Mouse (Mus musculus) adrenal gland, postnatal 4 days (tissue): ENCODE data around the gene Cwc22. TPM values are rescaled to one million over a fixed set of nuclear protein-coding genes. Genes with fewer than 3 reads are reported as not detected.
"Not testable (repeated sequence)": the region's sequence is repeated elsewhere in the genome, so short reads cannot be mapped to it uniquely, and the experiment has no call there.

Experiments used
- DNase-seq, 2 experiments: peaks; one replicate each; pipeline ENCODE4 v3.0.0; 2021 to 2022; ENCODE audit warnings: low spot score in 2 of 2, mixed read lengths in 2 of 2
- total RNA-seq, 2 experiments: library from RNA; stranded (reverse); gene quantifications; 2 replicates each; pipeline ENCODE4 v1.2.3; 2021

The Cwc22 gene
- total RNA-seq, 2 experiments from 2014 or later, result 41.1 TPM

DNA sequence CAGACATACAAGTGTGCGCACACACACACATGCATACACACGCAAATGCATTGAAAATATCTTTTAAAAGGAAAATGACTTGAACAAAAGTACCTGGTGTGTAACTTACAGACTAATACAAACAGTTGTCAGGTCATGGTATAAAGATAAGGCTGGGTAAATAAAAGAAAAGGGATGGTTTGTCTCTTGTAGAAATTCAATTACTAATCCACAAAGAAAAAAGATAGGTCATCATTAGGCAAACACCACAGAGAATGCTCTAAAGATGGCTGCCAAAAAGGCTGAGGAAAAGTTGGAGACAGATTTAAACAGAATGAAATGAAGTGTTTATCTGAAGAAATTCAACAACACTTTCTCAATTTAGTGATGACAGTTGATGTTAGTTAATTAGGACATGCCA lies 47.7 kb downstream of the Cwc22 start:
- no peak for DNase-seq

DNA sequence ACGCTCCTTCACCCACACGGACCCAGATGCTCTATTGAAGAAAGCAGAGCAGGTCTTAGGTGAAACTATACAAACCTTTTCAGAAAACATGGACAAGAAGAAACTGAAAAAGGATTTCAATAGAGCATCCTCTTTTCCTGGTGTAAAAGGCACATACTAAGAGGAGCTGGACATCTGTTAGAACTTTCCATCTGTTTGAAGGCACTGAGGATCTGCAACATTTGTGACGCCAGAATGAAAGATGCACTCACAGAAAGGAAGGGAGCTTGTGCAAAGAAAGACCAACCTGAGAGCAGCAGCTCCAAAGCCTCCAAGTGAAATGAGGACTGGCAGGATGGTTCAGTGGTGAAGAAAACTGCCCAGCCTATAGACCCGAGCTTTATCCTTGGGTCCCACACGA lies 48.2 kb downstream of the Cwc22 start:
- no peak for DNase-seq

DNA sequence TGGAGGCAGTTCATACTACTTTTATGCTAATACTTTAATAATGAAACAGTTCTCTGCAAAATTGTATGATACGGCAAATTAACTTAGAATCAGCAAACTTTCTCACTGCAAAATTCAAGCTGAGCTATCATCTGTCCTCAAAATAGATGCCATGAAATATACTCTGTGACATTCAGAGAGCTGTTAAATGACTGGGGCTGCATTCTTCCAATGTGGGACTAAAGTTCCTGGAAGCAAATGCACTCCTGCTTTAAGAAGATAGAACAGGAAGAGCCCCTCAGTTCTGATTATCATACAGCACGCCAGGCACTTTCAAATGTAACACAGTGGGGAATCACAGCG lies 48.6 kb downstream of the Cwc22 start:
- no peak for DNase-seq

DNA sequence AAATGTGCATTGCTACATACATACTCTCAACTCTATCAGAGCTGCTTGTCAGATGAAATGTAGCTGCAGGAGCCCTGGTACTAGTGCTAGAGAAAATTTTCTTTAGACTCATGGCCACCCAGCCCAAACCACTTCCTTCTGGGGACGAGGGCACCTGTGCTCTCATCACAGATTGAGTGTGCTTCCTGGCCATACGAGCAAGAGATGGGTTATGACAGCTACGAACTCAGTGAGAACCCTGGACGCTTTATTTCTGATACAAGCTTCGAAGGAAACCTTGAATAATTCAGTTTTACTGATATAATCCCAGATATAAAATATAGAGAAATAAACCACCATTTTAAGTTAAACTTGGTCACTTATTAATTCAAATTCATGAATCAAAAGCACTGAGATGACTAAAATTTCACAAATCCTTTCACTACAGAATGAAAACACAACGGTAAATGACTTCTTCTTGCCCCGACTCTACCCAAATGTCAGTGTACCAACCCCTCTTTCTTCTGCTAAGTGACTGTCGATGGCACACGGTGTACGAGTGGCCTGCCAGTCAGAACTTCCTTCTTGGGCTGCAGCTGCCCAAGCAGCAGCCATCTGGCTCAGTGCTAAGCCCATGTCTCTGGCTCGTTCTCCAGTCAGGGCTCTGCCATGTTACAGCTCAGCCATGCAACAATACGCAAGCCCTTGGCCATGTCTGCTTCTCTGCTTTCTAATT lies 49.2 kb downstream of the Cwc22 start:
- DNase-seq, result no peak

DNA sequence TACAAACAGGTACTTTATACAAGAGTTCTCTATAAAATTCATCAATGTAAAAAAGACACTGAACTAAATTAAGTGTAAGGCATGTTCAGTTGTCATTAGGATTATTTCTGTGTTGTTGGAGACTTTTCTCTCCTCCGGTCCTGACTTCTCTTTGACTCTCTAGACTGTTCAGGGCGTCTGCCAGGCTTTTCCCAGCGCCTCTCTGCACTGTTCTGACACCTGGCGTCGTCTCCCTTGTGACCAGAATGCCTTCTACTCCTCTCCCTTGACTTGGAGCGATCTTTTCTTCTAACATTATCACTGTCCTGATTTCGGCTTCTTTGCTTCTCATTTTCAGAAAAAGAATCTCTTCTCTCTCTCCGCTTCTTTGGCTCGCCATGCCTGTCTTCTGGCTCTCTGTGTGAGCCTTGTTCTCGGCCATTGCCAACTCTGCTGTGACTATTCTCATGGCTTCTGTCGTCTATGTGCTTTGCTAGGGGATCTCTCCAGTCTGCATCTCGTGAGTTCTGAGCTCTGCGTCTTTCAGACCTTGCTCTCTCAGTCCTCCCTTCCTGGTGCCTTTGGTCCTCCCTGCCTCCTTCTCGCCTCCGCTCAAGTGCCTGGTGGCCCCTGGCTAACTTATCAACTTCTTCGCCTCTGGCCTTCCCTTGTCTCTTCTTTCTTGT lies 50.1 kb downstream of the Cwc22 start:
- not testable (repeated sequence) for DNase-seq

DNA sequence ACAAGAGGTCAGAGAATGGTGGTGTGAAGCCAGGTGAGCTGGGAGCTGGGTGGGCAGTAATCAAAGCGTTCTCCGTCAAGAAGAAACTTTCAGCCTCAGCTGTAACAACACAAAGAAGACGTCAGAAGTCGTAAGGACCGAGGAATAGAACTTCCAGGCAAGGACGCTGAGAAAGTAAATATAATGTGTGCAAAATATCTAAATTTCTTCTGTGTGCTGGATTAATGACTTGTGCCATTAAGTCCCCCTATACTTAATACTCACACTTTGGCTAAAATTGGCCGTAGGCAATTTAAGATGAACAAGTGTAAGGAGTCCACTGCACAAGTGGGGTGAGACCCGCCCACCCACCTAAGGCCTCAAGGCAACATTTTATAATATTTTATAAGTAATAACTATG lies 51.3 kb downstream of the Cwc22 start:
- DNase-seq, result no peak

DNA sequence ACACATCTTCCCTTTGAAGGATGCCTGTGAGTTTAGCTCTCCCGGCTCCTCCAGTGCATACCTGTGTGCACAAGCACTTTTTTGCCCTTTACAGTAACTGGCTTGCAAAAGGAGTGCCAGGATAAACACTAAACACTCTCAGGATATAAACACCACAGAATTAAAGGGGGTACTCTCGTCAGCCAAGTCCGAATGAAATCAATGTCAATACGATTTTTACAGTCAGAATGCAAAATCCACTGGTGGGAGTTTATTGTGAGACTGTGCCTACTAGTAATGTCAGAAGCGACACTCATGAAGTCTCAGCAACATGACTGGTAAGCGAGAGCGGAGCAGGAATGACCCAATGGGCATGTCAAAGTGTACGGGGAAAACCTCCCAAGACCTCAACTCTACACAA lies 52.7 kb downstream of the Cwc22 start:
- no peak for DNase-seq

DNA sequence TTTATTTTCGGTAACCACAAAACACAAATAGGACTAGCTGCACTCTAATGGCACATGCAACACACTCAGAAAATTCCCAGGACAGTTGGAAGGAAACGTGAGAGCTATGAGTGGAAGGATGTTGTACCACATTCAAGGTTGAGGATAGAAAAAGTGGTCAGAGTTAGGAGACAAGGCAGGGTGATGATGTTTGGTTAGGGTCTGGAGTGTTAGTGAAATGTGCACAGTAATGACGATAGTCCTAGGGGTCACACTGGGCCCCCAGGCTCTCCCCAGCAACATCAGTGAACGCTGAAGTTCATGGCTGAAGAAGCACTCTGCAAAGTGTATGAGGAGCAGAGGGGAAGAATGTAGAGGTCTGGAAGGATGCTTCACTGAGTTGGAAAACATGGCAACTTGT lies 53.6 kb downstream of the Cwc22 start:
- no peak for DNase-seq

DNA sequence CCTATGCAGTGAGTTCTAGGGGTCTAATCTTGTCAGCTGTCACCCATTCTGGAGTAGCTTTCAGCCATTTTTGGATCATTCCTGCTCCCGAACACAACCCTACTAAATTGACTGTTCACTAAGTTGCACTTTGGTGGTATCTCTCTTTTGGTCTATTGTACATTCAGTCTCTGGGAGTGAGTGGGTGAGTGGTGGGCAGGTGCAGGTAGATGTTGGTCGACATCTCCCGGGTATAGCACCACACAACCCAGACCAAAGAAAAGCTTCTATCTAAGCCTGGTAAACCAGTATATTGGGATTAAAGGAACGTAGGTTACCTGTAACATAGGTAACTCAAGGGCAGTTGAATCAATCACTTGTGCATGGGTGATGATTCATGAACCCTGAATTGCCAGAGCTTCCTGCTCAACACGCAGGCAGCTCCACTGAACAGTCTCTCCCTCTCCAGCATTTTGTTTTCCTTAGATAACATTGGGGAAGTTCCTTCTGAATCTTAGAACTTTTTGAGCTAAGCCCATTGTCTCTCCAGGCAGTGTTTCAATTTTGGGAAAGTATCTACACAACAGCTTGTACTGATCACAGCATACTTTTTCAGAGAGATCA lies 55.2 kb downstream of the Cwc22 start:
- no peak for DNase-seq

DNA sequence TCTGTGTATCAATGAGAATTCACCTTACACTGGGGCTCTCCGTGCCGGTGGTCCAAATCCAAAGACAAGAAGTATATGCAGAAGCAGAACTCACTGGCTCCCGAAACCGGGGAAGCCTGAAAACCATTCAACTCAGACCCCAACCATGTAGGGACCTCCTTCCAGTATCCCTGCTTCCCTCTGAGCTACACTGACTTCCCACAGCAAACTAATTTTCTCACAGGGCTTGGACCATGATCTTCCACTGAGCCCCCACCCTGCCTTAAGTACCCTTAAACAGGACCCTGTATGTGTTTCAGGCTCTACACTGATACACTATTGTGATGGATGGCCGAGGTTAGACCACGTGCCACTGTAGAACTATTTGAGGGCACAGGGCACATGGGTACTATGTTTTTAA lies 56.2 kb downstream of the Cwc22 start:
- DNase-seq, result no peak

DNA sequence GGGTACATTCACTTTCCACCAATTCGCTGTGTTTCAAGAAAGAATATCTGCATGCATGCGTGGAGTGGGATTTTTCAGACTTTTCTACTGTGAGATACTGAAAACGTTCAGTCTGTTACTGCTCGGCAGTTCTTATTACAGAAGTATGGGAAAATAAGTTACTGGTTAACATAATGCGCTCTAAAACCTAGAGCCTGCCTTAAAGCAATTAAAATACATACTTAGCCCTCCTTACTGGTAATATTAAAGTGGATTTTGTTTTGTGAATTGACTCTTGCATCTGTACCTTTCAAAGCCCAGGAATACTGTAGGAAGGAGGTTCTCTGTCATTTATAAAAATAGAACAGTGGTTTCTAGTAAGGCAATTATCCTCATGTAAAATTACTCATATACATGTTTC lies 56.8 kb downstream of the Cwc22 start:
- DNase-seq, result no peak

DNA sequence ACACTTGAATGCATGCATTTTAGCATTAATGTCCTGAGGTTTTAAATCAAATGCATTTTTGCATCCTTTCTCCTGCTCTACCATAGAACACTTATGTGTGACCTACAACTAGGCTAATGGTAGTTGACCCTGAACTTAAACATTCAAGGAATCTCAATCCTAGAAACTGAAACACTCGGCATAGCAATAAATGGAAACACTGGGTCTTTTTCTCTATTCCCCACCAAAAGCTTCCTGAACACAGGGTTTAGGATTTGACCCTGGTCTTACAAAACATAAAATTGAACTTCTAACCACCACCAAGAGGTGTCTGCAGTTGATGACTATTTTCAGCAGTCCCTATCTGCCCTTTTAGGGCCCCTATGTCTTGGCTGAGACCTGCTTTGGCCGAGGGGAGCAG lies 57.3 kb downstream of the Cwc22 start:
- no peak for DNase-seq

DNA sequence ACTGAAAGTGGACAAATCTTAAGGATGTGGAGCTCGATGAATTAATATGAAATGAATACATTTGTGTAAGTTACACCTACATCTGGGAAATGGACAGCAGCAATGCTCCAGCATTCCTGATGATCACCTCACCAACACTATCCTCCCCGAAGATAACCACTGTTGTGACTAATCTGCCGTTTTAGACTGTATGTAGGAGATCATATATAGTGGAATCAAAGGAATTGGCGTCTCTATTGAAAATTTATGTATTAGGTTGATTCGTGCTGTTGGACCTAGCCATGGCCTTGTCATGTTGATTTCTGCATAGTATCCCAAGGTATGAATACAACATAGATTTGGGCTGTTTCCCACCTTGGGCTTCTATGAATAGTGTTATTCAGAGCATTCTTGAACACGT lies 58.1 kb downstream of the Cwc22 start:
- no peak for DNase-seq

DNA sequence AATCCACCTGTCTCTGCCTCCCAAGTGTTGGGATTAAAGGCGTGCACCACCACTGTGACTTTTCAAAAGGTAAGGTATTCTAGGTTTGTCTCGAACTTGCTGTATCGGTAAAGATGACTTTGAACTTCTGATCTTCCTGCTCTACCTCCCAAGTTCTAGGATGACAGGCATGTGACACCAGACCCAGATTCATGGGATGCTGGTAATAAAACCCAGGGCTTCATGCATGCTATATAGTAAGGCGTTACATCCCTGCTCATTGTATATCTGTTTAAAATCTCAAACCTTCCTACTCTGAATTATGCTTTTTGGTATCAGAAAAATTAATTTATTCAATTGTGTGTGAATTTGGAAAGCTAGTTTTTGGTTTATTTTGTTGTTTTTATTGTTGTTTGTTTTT lies 59.0 kb downstream of the Cwc22 start:
- no peak for DNase-seq

DNA sequence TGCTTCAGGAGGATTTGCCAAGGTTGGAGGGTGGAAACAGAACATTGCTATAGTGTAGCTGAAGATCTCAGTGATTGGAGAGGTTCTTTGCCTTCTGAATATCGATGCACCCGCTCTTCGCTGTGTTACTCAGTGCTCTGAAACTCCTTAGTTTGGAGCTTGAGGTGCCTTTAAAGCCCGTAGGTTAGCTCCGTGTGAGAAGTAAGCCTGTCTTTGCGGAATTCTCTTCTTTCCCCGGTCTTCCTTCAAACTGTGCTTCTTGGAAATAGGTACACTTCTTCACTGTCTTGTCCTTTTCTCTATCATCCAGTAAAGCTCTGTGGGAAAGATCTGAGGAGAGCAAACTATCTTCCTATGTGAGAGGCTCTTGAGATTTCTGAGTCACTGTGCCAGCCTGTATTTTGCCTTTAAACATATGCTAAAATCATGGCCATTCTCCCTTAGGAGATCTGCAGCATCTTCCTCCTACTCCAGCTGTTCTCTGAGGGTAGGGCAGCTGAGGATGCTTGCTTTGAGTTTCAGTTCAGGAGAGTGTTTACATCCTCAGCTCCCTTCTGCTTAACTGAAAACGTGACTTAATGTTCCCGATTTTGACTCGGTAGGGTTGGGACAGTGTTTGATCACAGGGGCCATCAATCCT lies 60.6 kb downstream of the Cwc22 start:
- DNase-seq, result no peak

DNA sequence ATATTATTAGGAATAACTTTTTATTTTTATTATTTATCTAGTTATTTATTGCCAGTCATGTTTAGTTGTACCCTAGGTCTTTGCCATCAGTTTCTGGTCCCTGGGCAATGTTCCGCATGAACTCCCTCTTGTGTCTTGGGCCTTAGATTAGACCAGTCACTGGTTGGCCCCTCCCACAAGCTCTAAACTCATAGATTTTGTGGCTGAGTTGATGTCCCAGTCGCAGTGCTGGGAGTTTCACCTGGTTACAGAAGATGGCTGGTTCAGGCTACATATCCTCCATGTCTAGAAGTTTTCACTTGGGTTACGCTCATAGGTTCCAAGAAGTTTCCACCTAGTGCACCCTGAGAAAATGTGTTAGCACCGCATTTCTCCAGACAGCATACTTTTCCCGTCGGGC lies 61.1 kb downstream of the Cwc22 start:
- no peak for DNase-seq

DNA sequence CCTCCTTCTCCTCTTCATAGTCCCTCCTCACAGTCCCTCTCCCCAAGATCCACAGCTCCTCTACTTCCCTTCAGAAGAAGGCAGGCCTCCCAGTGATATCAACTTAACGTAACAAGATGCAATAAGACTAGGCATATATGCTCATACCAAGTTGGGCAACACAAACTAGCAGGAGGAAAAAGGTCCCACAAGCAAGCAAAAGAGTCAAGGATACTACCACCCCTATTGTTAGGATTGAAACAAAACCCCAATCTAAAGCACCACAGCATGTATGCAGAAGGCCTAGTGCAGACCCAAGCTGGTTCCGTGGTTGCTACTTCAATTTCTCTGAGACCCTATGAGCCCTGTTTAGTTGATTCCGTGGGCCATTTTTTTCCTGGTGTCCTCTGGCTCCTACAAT lies 61.7 kb downstream of the Cwc22 start:
- no peak for DNase-seq

DNA sequence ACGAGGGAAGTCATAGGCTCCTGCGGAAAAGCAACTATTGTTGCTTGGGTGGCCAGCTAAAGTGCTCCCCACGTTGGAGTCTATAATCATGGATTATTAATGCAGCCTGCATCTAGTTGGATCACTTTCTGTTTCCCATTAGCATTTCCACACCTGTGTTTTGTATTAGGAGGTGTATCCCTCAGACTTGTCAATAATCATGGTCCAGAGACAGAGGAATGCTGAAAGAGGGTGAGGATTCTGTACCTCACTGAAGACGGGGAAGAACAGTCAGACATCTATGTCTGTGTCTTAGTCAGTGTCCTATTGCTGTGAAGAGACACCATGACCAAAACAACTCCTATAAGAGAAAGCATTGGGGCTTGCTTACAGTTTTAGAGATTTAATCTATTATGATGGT lies 63.2 kb downstream of the Cwc22 start:
- DNase-seq, result no peak

DNA sequence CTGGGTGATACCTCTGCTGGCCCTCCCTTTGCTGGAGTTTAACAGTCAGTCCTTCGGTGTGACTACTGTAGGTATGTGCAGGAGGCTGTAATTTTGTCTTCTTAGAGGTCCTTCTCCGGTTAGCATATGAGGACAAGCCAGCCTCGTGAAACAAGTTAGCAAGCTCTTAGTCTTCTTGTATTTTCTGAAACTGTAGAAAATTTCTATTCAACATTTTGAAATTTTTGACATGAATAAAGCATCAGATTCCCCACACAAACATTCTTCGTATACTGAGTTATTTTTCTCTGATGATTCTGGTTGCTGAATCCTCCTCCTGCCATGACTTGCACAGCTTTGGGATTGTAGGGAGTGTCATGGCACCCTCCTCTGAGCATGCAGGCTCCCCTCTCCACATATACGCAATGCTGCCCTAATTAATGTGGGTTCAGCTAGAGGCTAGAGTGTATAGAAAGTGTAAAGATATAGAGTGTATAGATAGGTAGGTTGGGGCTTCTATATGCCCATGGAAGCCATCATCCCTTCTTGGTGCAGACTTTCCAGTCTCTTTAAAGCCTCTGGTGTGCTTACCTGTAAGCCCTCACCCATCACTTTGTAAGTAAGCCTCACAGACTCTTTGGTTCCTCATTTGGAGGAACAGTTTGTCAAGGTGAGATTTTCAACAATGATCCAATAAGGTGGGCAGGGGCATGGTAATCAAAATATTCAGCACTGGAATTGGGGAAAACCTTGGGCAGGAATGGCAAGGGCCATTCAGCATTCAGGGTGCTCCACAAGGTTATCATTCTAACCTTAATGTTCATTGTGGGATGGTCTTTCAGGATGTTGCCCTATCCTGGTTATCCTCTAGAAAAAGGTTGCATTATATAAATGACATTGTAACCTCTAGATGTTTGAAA lies 64.6 kb downstream of the Cwc22 start:
- no peak for DNase-seq

DNA sequence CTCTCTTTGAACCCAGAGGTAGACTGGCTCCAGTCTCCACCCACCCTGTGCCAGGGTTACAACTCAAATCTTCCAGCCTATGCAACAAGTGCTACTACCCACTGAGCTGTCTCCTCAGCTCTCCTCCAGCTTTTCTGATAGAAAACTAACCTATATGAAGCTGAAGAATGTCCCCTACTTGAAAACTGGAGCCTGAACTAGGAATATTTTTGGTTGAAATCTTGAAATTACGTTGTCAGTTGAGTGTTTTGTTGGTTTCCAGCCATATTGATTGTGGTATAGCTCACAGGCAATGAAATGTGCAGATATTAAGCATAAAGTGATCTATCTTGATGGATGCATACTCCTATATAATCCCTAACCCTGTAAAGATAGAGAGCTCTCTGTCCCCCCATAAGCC lies 65.8 kb downstream of the Cwc22 start:
- DNase-seq, result no peak

DNA sequence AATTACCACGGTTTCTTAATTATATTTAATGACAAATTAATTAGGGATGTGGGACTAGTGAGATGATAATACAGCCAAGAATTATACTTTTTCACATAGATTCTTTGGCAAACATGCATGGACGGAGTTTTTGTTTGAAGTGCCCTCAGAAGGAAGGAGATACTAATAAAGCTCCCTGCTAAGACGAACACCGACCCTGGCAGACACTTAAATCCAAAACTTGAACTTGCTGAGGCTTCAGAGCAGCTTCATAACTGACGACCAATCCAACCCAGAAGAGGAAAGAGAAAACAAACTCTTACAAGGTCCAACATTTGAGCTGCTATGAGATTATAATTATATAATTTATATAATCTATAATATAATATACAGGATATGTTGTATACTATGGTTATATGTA lies 66.4 kb downstream of the Cwc22 start:
- DNase-seq, result no peak
